Mouse (Mus musculus): Measurements from ENCODE around the gene Casc1. TPM values are rescaled to one million over a fixed set of nuclear protein-coding genes. Genes with fewer than 3 reads are reported as not detected.
"Not testable (repeated sequence)": the region's sequence is repeated elsewhere in the genome, so short reads cannot be mapped to it uniquely, and the experiment has no call there.

Gene Casc1
- total RNA-seq, 2 experiments from 2014 or later: 0.13 to 0.23 TPM

- intact Hi-C loops (cut with DNase I; ENCODE audit: low total_unique reads): no loop called here
- no peak for DNase-seq
These were observed 65.6 kb downstream of the Casc1 start for GRCm38 (mm10) chr6:145145173-145145572.

DNA sequence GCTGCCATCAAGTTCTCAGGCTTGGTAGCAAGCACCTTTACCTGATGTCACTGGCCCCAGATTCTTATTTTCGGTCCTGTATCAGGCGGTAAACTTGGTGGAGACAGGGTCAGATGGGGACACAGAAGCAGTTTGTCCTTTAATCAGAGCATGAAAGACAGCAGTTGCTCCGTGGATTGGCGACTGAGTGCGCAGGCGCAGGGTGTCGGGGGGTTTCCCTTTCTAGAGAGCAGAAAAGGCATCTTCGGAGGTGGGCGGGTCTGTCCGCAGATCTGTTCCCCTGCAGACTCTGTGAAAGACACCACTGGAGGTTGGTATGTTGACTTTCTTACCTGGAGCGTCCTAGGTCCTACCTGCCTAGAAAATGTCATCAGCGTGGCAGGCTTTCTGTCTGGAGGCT lies 69.0 kb downstream of the Casc1 start:
- intact Hi-C loops (cut with DNase I; ENCODE audit: low total_unique reads): no loop called here
- DNase-seq: no peak

DNA sequence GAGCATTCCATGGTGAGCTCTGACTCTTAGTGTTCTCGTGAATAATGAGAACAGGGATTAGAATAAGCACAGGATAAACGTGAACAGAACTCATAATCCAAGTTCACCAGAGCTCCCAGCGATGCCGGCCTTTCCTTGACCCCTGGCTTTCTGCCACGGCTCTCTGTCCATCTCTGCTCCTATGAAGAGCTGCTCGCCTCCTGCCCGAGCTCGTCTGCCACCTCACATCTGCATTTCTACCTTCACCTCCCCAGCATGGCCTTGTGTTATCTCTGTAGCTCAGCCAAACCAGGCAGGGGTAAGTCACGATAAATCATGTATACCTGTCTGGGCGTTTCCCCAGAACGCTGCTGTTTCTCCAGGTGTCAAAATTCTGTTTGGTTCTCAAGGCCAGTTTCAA lies 70.1 kb downstream of the Casc1 start:
- DNase-seq: no peak
- intact Hi-C loops (cut with DNase I; ENCODE audit: low total_unique reads): no loop called here

- no peak for DNase-seq
- intact Hi-C loops (cut with DNase I; ENCODE audit: low total_unique reads): no loop called here
These were observed 70.9 kb downstream of the Casc1 start for GRCm38 (mm10) chr6:145139776-145140475.

GRCm38 (mm10) chr6:145139236-145139635 lies 71.6 kb downstream of the Casc1 start:
- intact Hi-C loops (cut with DNase I; ENCODE audit: low total_unique reads): no loop called here
- DNase-seq: no peak

- intact Hi-C loops (cut with DNase I; ENCODE audit: low total_unique reads): no loop called here
- DNase-seq: no peak
These were observed 74.0 kb downstream of the Casc1 start for GRCm38 (mm10) chr6:145136831-145137230.

DNA sequence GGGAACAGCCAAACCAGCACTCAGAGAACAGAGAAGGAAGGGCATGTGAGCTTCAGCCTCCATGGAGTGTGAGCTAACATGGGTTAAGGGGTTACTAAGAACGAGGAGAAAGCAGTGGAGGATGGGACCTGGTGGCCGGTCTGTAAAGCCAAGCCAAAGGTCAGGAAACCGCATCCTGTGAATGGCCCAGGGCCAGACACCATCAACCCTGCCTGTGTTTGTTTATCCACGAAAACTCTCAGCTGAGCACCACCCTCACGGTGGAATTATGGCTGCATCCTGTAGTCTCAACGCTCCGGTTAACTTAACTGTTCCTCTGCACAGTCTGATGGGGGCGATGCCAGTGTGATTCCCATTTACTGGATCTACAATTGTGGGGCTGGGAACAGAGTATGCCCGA lies 75.0 kb downstream of the Casc1 start:
- intact Hi-C loops (cut with DNase I; ENCODE audit: low total_unique reads): no loop called here
- DNase-seq: no peak

GRCm38 (mm10) chr6:145135295-145135694 lies 75.5 kb downstream of the Casc1 start:
- DNase-seq: no peak
- intact Hi-C loops (cut with DNase I; ENCODE audit: low total_unique reads): no loop called here

DNA sequence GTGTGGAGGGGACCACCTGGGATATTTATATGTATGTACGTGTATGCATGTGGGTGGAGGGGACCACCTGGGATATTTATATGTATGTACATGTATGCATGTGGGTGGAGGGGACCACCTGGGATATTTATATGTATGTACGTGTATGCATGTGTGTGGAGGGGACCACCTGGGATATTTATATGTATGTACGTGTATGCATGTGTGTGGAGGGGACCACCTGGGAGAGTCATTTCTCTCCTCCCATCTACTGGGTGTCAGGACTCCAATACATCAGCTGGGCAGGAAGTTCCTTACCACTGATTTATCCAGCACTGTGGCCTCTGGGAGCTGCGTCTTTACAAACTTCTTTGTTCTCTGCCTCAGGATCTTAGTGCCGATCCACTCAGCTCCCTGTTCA lies 77.8 kb downstream of the Casc1 start:
- intact Hi-C loops (cut with DNase I; ENCODE audit: low total_unique reads); DNase-seq: not testable (repeated sequence)

DNA sequence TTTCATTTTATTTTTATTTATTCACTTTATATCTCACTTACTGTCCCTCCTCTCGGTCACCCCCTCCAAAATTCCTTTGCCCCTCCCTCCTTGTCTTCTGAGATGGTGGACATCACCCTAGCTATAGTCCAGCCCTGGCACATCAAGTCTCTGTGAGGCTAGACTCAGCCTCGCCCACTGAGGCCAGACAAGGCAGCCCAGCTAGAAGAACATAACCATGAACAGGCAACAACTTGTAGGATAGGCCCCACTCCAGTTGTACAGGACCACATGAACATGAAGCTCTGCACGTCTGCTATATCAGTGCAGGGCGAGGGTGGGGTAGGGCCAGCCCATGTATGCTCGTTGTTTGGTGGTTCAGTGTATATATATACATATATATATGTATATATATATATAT lies 78.8 kb downstream of the Casc1 start:
- DNase-seq: no peak
- intact Hi-C loops (cut with DNase I; ENCODE audit: low total_unique reads): no loop called here

DNA sequence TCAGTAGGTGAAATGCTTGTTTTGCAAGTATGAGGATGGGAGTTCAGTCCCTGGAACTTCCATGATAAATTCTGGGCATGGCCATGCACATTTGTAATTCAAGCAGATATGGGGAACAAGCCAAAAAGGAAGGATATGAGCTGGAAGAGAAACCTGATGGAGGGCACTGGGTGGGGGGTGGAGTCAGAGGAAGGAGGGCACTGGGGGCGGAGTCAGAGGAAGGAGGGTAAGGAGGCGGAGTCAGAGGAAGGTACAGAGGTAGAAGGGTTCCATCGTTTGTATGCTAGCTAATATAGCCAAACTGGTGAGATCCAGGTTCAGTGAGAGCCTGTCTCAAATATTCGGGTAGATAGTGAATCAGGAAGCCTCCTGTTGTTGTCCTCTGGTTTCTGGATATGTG lies 81.2 kb downstream of the Casc1 start:
- no peak for DNase-seq
- intact Hi-C loops (cut with DNase I; ENCODE audit: low total_unique reads): no loop called here

DNA sequence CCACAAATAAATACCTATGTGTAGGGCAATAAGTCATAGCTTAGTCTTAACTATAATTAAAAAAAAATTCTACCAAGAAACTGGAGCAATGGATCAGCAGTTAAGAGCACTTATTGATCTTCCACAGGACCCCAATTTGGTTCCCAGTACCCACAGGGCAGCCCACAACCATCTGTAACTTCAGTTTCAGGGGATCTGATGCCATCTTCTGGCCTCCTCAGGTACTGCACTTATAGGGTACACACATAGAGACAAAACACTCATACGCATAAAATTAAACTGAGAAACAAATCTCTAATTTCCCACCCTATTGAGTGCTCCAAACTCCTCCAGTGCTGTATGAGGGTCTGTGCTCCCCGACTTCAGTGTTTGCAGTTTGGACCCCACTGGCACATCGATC lies 83.2 kb downstream of the Casc1 start:
- intact Hi-C loops (cut with DNase I; ENCODE audit: low total_unique reads): no loop called here
- DNase-seq: no peak

DNA sequence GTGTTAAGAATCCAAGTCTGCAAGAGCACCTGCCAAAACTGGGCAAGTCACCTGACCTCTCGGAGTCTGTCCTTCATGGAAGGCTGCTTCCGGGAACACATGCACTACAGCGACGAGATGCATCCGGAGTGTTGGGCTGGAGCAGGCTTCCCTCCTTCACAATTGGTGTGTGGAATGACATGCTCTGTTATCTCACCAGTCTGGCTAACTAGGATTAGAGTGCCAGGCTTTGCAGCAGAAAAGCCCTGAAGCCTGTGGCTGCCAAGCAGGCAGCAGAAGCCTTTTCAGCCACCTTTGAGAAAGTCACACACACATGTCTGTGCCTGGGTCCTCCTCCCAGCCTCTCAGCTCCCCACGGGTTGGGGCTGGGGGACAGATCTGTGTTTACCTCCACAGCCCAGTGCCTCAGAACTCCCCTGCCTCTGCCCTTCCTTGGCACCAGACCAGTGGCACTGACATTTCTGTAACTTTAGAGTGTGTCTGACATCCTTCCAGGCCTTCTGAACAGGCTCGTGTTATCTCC lies 85.2 kb downstream of the Casc1 start:
- intact Hi-C loops (cut with DNase I; ENCODE audit: low total_unique reads): no loop called here
- DNase-seq: peak; percentile 24

Other genes with a start within 250 kb of the Casc1 start
- gene Bcat1, start 134.8 kb downstream of the Casc1 start, total RNA-seq (2021): 1 to 10 TPM; 6.8 to 8.8 TPM
- 1 to 10 TPM; 1.0 to 1.1 TPM for gene Lrmp, start 95.4 kb downstream of the Casc1 start, total RNA-seq (2021)
- gene Etfrf1, start 129 bp upstream of the Casc1 start, total RNA-seq (2021): 10 to 100 TPM; 60.2 to 66.6 TPM
- 10 to 100 TPM; 18.1 to 19.7 TPM for gene Kras, start 39.2 kb upstream of the Casc1 start, total RNA-seq (2021)

Data from gastrocnemius, postnatal 14 days (tissue).